Mouse (Mus musculus) urinary bladder, postnatal 0 days (tissue): ENCODE data around the gene Gm10220. TPM values are rescaled to one million over a fixed set of nuclear protein-coding genes. Genes with fewer than 3 reads are reported as not detected.

ENCODE experiments used
- polyA plus RNA-seq: library from polyadenylated mRNA; unstranded; fragments of >200 nt; fragmentation: Nextera tagmentation; extraction: Ambion mirVana; gene quantifications from 2 replicates; pipeline ENCODE4 v1.2.1, GENCODE M21; 2015

The Gm10220 gene
- 0.14 and 0.30 TPM in 2 replicates for polyA plus RNA-seq

DNA sequence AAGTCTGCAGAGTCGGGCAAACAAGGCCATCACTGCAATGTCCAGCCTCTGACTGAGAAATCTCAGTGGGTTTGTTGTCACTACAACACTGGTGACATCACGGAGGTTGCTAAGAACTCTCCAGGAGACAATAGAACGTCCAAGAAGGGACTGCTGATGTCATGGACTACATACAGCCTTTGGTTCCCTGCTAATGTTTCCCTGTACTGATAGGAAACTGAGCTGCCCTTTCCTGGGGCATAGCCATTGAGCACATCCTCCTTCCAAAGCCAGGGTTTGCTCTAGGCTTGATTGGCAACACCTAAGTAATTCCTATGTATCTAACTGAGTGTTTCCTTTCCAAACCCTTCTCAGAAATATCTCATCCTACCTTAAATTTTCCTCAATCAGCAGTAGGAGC lies at the start of gene Gm10220:
TSS of gene Gm10220 (minus strand) at position 101 of the 400 bp plus-strand sequence.

DNA sequence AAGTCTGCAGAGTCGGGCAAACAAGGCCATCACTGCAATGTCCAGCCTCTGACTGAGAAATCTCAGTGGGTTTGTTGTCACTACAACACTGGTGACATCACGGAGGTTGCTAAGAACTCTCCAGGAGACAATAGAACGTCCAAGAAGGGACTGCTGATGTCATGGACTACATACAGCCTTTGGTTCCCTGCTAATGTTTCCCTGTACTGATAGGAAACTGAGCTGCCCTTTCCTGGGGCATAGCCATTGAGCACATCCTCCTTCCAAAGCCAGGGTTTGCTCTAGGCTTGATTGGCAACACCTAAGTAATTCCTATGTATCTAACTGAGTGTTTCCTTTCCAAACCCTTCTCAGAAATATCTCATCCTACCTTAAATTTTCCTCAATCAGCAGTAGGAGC lies 16.0 kb downstream of the Gm10220 start, which contains the start of gene 5031410I06Rik:
TSS of gene 5031410I06Rik (minus strand) at position 101 of the 400 bp plus-strand sequence.

DNA sequence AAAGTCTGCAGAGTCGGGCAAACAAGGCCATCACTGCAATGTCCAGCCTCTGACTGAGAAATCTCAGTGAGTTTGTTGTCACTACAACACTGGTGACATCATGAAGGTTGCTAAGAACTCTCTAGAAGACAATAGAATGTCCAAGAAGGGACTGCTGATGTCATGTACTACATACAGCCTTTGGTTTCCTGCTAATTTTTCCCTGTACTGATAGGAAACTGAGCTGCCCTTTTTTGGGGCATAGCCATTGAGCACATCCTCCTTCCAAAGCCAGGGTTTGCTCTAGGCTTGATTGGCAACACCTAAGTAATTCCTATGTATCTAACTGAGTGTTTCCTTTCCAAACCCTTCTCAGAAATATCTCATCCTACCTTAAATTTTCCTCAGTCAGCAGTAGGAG lies 32.0 kb downstream of the Gm10220 start, which contains the start of gene Gm10471:
TSS of gene Gm10471 (minus strand) at position 101 of the 400 bp plus-strand sequence.

Other genes starting within 250 kb of the Gm10220 start
- gene Gm21663, start 179.0 kb downstream of the Gm10220 start, polyA plus RNA-seq: 0.16 and 0.18 TPM in 2 replicates
- gene Gm21671, start 167.0 kb downstream of the Gm10220 start, polyA plus RNA-seq: 0.11 and 0.23 TPM in 2 replicates
- 0.06 and 0.25 TPM in 2 replicates for gene Gm21680, start 148.8 kb downstream of the Gm10220 start, polyA plus RNA-seq
- 0.12 and 0.31 TPM in 2 replicates for gene Gm21698, start 132.8 kb downstream of the Gm10220 start, polyA plus RNA-seq
- 0.12 and 0.17 TPM in 2 replicates for gene Gm1979, start 116.6 kb downstream of the Gm10220 start, polyA plus RNA-seq
- 0.12 TPM in 1 of 2 replicates, not detected in the other for gene Gm5862, start 98.5 kb downstream of the Gm10220 start, polyA plus RNA-seq
- gene Speer4a, start 81.9 kb downstream of the Gm10220 start, polyA plus RNA-seq: 0.13 and 0.42 TPM in 2 replicates
- 0.06 and 0.27 TPM in 2 replicates for gene Gm7347, start 62.8 kb downstream of the Gm10220 start, polyA plus RNA-seq
- 0.06 and 0.10 TPM in 2 replicates for gene Gm10471, start 32.1 kb downstream of the Gm10220 start, polyA plus RNA-seq
- 0.08 TPM in 1 of 2 replicates, not detected in the other for gene 5031410I06Rik, start 16.1 kb downstream of the Gm10220 start, polyA plus RNA-seq
- 0.16 and 0.22 TPM in 2 replicates for gene Gm7361, start 136.3 kb upstream of the Gm10220 start, polyA plus RNA-seq